Mouse (Mus musculus) layer of hippocampus, adult 6 months (tissue): Measurements from ENCODE around the gene Twist2. TPM values are rescaled to one million over a fixed set of nuclear protein-coding genes. Genes with fewer than 3 reads are reported as not detected.

ENCODE experiments used
- long read RNA-seq, 2 experiments: library from polyadenylated mRNA; unstranded; transcript quantifications; one replicate each; pipeline ENCODE4 v2.0.0; 2019 to 2020
- polyA plus RNA-seq: library from polyadenylated mRNA; unstranded; fragments of <200 nt; fragmentation: Nextera tagmentation; gene quantifications from 2 replicates; pipeline ENCODE4 v1.2.3, GENCODE M21; 2021

Gene Twist2
- polyA plus RNA-seq, result 2.4 and 2.6 TPM in 2 replicates
- long read RNA-seq, experiment 1, transcript Twist2-201 (2 exons, 1,329 nt), result major isoform, 5 of 5 reads
- long read RNA-seq, experiment 1, partial matches to known transcripts, result 0 of 5 reads
- long read RNA-seq, experiment 1, other reads (novel, unspliced or antisense), result 0 of 5 reads
- long read RNA-seq, experiment 2, partial matches to known transcripts, result 0 of 3 reads
- long read RNA-seq, experiment 2, other reads (novel, unspliced or antisense), result 1 of 3 reads

GRCm38 (mm10) chr1:91800967-91801843 is at the start of gene Twist2:
Gene Twist2, plus strand, starts transcription at chr1:91801461.

